Mouse (Mus musculus) small intestine, adult 2 months (tissue): ENCODE results near the gene Pepd.

ENCODE experiments used
- CTCF ChIP-seq: fragments of 200-500 bp; IDR thresholded peaks from 2 replicates; pipeline ENCODE4 v1.5.1; 2012; ENCODE audit warnings: low read depth, mild to moderate bottlenecking, control low read depth, inconsistent platforms, low read length, moderate library complexity, mixed read lengths; ENCODE audit not compliant: insufficient replicate concordance, insufficient read length; ENCODE audit errors: extremely low read depth
- POLR2A ChIP-seq: fragments of 200-500 bp; IDR thresholded peaks from 2 replicates; pipeline ENCODE4 v1.6.1; 2012; ENCODE audit warnings: low read depth, mild to moderate bottlenecking, control low read depth, inconsistent platforms, low read length, moderate library complexity

DNA sequence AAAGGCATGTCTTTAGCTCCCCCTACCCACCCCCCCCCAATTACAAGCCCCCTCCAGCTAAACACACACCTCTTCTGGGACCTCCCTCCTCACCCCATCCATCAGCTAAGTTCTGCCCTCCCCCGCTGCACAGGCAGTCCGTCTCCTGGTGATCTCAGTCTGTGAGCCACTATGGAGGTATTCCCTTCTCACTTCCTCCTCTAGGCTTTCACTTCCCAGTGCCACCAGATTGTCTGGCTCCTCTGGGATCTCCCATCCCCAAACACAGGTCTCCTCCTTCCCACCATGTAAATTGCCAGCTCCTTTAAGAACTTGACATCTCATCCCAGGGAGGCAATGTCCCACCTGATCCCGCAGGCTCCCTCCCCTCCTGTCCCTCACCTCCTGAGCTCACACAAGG is 153.8 kb downstream of the Pepd start:
- TF ChIP-seq CTCF, result no peak
- TF ChIP-seq POLR2A, result no peak
